Mouse (Mus musculus) brain, embryonic 14.5 days (tissue): ENCODE results near the gene 2810459M11Rik.

Experiments
- CTCF ChIP-seq: fragments of 200-500 bp; IDR thresholded peaks from 2 replicates; pipeline ENCODE4 v1.5.1; 2012; ENCODE audit warnings: inconsistent platforms, mild to moderate bottlenecking, moderate library complexity, borderline replicate concordance; ENCODE audit not compliant: insufficient read depth, insufficient read length; ENCODE audit errors: extremely low read depth
- POLR2A ChIP-seq: fragments of 200-500 bp; IDR thresholded peaks from 2 replicates; pipeline ENCODE4 v1.6.1; 2012; ENCODE audit warnings: mild to moderate bottlenecking, inconsistent platforms, borderline replicate concordance; ENCODE audit not compliant: poor library complexity, insufficient read depth, insufficient read length, severe bottlenecking; ENCODE audit errors: extremely low read depth

GRCm38 (mm10) chr1:86016516-86016915 lies 29.1 kb upstream of the 2810459M11Rik start, which contains the start of gene Spata3:
- no peak for TF ChIP-seq CTCF
- no peak for TF ChIP-seq POLR2A
